Mouse (Mus musculus) lung, embryonic 16.5 days (tissue): ENCODE data around the gene Ybx2. TPM values are rescaled to one million over a fixed set of nuclear protein-coding genes. Genes with fewer than 3 reads are reported as not detected.

Experiments
- ATAC-seq: fragments of 200-750 bp; cut with Nextera tagmentation; 2 replicates; pipeline ENCODE4 v1.8.0; 2017; ENCODE audit warnings: low read depth, mild to moderate bottlenecking, moderate library complexity
- H3K27ac ChIP-seq: fragments of 300-500 bp; sonication (generic); 2 replicates; pipeline ENCODE4 v1.5.1; 2014; ENCODE audit warnings: mild to moderate bottlenecking, control low read depth, low read length
- H3K27me3 ChIP-seq: fragments of 300-500 bp; sonication (generic); 2 replicates; pipeline ENCODE4 v1.6.1; 2014; ENCODE audit warnings: low read depth, low read length, mixed read lengths; ENCODE audit not compliant: control insufficient read depth, insufficient read depth
- H3K36me3 ChIP-seq: fragments of 300-500 bp; sonication (generic); 2 replicates; pipeline ENCODE4 v1.6.1; 2014; ENCODE audit warnings: low read length; ENCODE audit not compliant: control insufficient read depth, insufficient read depth
- H3K4me1 ChIP-seq: fragments of 300-500 bp; sonication (generic); replicated peaks from 2 replicates; pipeline ENCODE4 v1.6.1; 2014; ENCODE audit warnings: low read length, mixed read lengths; ENCODE audit not compliant: control insufficient read depth, insufficient read depth
- H3K4me2 ChIP-seq: fragments of 300-500 bp; sonication (generic); 2 replicates; pipeline ENCODE4 v1.6.1; 2014; ENCODE audit warnings: low read depth, low read length, control low read depth
- H3K4me3 ChIP-seq: fragments of 300-500 bp; sonication (generic); 2 replicates; pipeline ENCODE4 v1.5.1; 2014; ENCODE audit warnings: mild to moderate bottlenecking, low read length, control low read depth
- H3K9ac ChIP-seq: fragments of 300-500 bp; sonication (generic); 2 replicates; pipeline ENCODE4 v1.6.1; 2014; ENCODE audit warnings: low read length, control low read depth
- H3K9me3 ChIP-seq: fragments of 300-500 bp; sonication (generic); 2 replicates; pipeline ENCODE4 v1.6.1; 2016; ENCODE audit warnings: low read length; ENCODE audit not compliant: control insufficient read depth
- WGBS: fragments of 180-500 bp; shearing (Covaris S2); extraction: QIAGEN DNeasy Blood & Tissue Kit; methylation state at CpG from one replicate; pipeline ENCODE4 v1.1.7; 2014; 5-methylcytosine and 5-hydroxymethylcytosine counted together
- polyA plus RNA-seq: library from polyadenylated mRNA; unstranded; fragments of >200 nt; fragmentation: Nextera tagmentation; extraction: Ambion mirVana; gene quantifications from 2 replicates; pipeline ENCODE4 v1.2.1, GENCODE M21; 2015

Ybx2 gene
- polyA plus RNA-seq, 1 experiment from 2014 or later = 2.7 TPM

- Histone ChIP-seq H3K36me3 (peaks cover 13% of the 10 kb centered on the region), H3K4me3 (peak within 1 kb of the TSS; percentile 60), H3K9ac (peak within 1 kb of the TSS; percentile 73), H3K4me1 (peaks cover 8% of the 10 kb centered on the region), H3K9me3 (no peaks in the 10 kb centered on the region), H3K27me3 (peaks cover 37% of the 10 kb centered on the region), H3K4me2 (peak within 1 kb of the TSS; percentile 60), H3K27ac (peak within 1 kb of the TSS; percentile 87)
- 0 out of 2 replicates have a peak, but pooled peaks have one; percentile 11 for ATAC-seq
- 6% methylated on average over 24 of the region's 24 CpGs for WGBS
These were observed 29.2 kb downstream of the Ybx2 start, which contains the start of gene Cldn7 for GRCm38 (mm10) chr11:69964650-69965270. Gene Cldn7 (plus strand): TSS chr11:69964779.

GRCm38 (mm10) chr11:69965271-69966005 lies 29.8 kb downstream of the Ybx2 start:
- Histone ChIP-seq H3K9me3 (no peaks in the 10 kb centered on the region), H3K4me2 (peak overlapping the region; percentile 60), H3K36me3 (peaks cover 18% of the 10 kb centered on the region), H3K27me3 (peaks cover 37% of the 10 kb centered on the region), H3K27ac (peak overlapping the region; percentile 87), H3K9ac (peak overlapping the region; percentile 73), H3K4me1 (peaks cover 8% of the 10 kb centered on the region), H3K4me3 (peak overlapping the region; percentile 60)
- WGBS = 2% methylated on average over 47 of the region's 49 CpGs
- ATAC-seq = peak; percentile 87

- Histone ChIP-seq H3K4me3 (peak overlapping the region; percentile 60), H3K36me3 (peaks cover 21% of the 10 kb centered on the region), H3K4me1 (peaks cover 8% of the 10 kb centered on the region), H3K27ac (peak overlapping the region; percentile 86), H3K27me3 (peaks cover 37% of the 10 kb centered on the region), H3K9ac (peak overlapping the region; percentile 73), H3K4me2 (peak overlapping the region; percentile 60), H3K9me3 (no peaks in the 10 kb centered on the region)
- ATAC-seq = peak; percentile 66
- under 1% methylated on average over 59 of the region's 59 CpGs for WGBS
These were observed 30.6 kb downstream of the Ybx2 start for GRCm38 (mm10) chr11:69966006-69966859.

GRCm38 (mm10) chr11:69966860-69967517 lies 31.4 kb downstream of the Ybx2 start:
- Histone ChIP-seq H3K27me3 (peaks cover 37% of the 10 kb centered on the region), H3K27ac (peak overlapping the region; percentile 86), H3K4me2 (peak overlapping the region; percentile 60), H3K9ac (peak overlapping the region; percentile 73), H3K9me3 (no peaks in the 10 kb centered on the region), H3K4me3 (peak overlapping the region; percentile 60), H3K36me3 (peaks cover 21% of the 10 kb centered on the region), H3K4me1 (peaks cover 8% of the 10 kb centered on the region)
- 33% methylated on average over 17 of the region's 17 CpGs for WGBS
- ATAC-seq = no peak

- ATAC-seq = no peak
- no peak overlapping the region for H3K27ac ChIP-seq
- H3K9ac ChIP-seq = no peak overlapping the region
- peaks cover 8% of the 10 kb centered on the region for H3K4me1 ChIP-seq
- no peaks in the 10 kb centered on the region for H3K9me3 ChIP-seq
- no peak overlapping the region for H3K4me3 ChIP-seq
- H3K27me3 ChIP-seq = peaks cover 34% of the 10 kb centered on the region
- 64% methylated on average over 4 of the region's 4 CpGs for WGBS
- peaks cover 26% of the 10 kb centered on the region for H3K36me3 ChIP-seq
- H3K4me2 ChIP-seq = no peak overlapping the region
These were observed 33.2 kb downstream of the Ybx2 start for GRCm38 (mm10) chr11:69968793-69969192.

GRCm38 (mm10) chr11:69970222-69970621 lies 34.6 kb downstream of the Ybx2 start:
- H3K27me3 ChIP-seq = peaks cover 19% of the 10 kb centered on the region
- H3K9ac ChIP-seq = no peak overlapping the region
- no peak overlapping the region for H3K27ac ChIP-seq
- no peak overlapping the region for H3K4me3 ChIP-seq
- no peaks in the 10 kb centered on the region for H3K9me3 ChIP-seq
- H3K36me3 ChIP-seq = peaks cover 34% of the 10 kb centered on the region
- no peak overlapping the region for H3K4me2 ChIP-seq
- ATAC-seq = no peak
- WGBS = 78% methylated on average over 6 of the region's 6 CpGs
- H3K4me1 ChIP-seq = peaks cover 8% of the 10 kb centered on the region

GRCm38 (mm10) chr11:69970775-69971174 lies 35.2 kb downstream of the Ybx2 start:
- ATAC-seq = no peak
- Histone ChIP-seq H3K27me3 (peaks cover 14% of the 10 kb centered on the region), H3K4me3 (no peak overlapping the region), H3K9ac (no peak overlapping the region), H3K4me2 (no peak overlapping the region), H3K36me3 (peaks cover 34% of the 10 kb centered on the region), H3K27ac (no peak overlapping the region), H3K9me3 (no peaks in the 10 kb centered on the region), H3K4me1 (peaks cover 8% of the 10 kb centered on the region)
- 55% methylated on average over 3 of the region's 3 CpGs for WGBS

- WGBS = 86% methylated on average over 2 of the region's 2 CpGs
These were observed 39.3 kb downstream of the Ybx2 start for GRCm38 (mm10) chr11:69974907-69975306.

More at GRCm38 (mm10) chr11:69974907-69975306, 39.3 kb downstream of the Ybx2 start:
- Histone ChIP-seq H3K4me2 (no peak overlapping the region), H3K27ac (no peak overlapping the region), H3K4me1 (peaks cover 6% of the 10 kb centered on the region; the same call in 1 of the 2 replicates), H3K4me3 (no peak overlapping the region), H3K9ac (no peak overlapping the region), H3K36me3 (peaks cover 21% of the 10 kb centered on the region), H3K9me3 (no peaks in the 10 kb centered on the region), H3K27me3 (no peaks in the 10 kb centered on the region)
- ATAC-seq = no peak
